Mouse (Mus musculus) hindbrain, embryonic 14.5 days (tissue): Measurements from ENCODE around the gene Gm26965. TPM values are rescaled to one million over a fixed set of nuclear protein-coding genes. Genes with fewer than 3 reads are reported as not detected.
"Not testable (repeated sequence)": the region's sequence is repeated elsewhere in the genome, so short reads cannot be mapped to it uniquely, and the experiment has no call there.

ENCODE experiments used
- ATAC-seq: fragments of 200-750 bp; cut with Nextera tagmentation; 2 replicates; pipeline ENCODE4 v1.8.0; 2017; ENCODE audit warnings: moderate number of reproducible peaks, mild to moderate bottlenecking, moderate TSS enrichment, moderate library complexity; ENCODE audit not compliant: low FRiP score
- DNase-seq: peaks from one replicate; pipeline ENCODE4 v3.0.0-alpha.2; 2015; ENCODE audit warnings: low spot score
- H3K27ac ChIP-seq: fragments of 300-500 bp; sonication (generic); 2 replicates; pipeline ENCODE4 v1.5.1; 2014; ENCODE audit warnings: mild to moderate bottlenecking, moderate library complexity
- H3K27me3 ChIP-seq: fragments of 300-500 bp; sonication (generic); 2 replicates; pipeline ENCODE4 v1.6.1; 2014; ENCODE audit warnings: mild to moderate bottlenecking, low read length, mixed read lengths; ENCODE audit not compliant: control insufficient read depth, insufficient read depth
- H3K36me3 ChIP-seq: fragments of 300-500 bp; sonication (generic); replicated peaks from 2 replicates; pipeline ENCODE4 v1.6.1; 2014; ENCODE audit not compliant: control insufficient read depth, insufficient read depth
- H3K4me1 ChIP-seq: fragments of 300-500 bp; sonication (generic); replicated peaks from 2 replicates; pipeline ENCODE4 v1.6.1; 2014; ENCODE audit warnings: antibody characterized with exemption, low read length, mixed read lengths; ENCODE audit not compliant: control insufficient read depth, insufficient read depth
- H3K4me2 ChIP-seq: fragments of 300-500 bp; sonication (generic); replicated peaks from 2 replicates; pipeline ENCODE4 v1.6.1; 2014; ENCODE audit warnings: mild to moderate bottlenecking, moderate library complexity
- H3K4me3 ChIP-seq: fragments of 300-500 bp; sonication (generic); replicated peaks from 2 replicates; pipeline ENCODE4 v1.5.1; 2014; ENCODE audit warnings: mild to moderate bottlenecking, low read length
- H3K9ac ChIP-seq: fragments of 300-500 bp; sonication (generic); 2 replicates; pipeline ENCODE4 v1.6.1; 2014
- H3K9me3 ChIP-seq: fragments of 300-500 bp; sonication (generic); 2 replicates; pipeline ENCODE4 v1.6.1; 2016; ENCODE audit warnings: low read length; ENCODE audit not compliant: control insufficient read depth
- WGBS: fragments of 180-500 bp; shearing (Covaris S2); extraction: QIAGEN DNeasy Blood & Tissue Kit; methylation state at CpG from one replicate; pipeline ENCODE4 v1.1.7; 2014; 5-methylcytosine and 5-hydroxymethylcytosine counted together
- polyA plus RNA-seq: library from polyadenylated mRNA; unstranded; fragments of >200 nt; fragmentation: Nextera tagmentation; extraction: Ambion mirVana; gene quantifications from 2 replicates; pipeline ENCODE4 v1.2.1, GENCODE M21; 2014

Gene Gm26965
- polyA plus RNA-seq, 1 experiment from 2014 or later, result not detected

- no peaks in the 10 kb centered on the region for H3K27me3 ChIP-seq
- peaks cover 8% of the 10 kb centered on the region; the same call in 1 of the 2 replicates for H3K4me1 ChIP-seq
- no peak overlapping the region for H3K27ac ChIP-seq
- no peak for ATAC-seq
- H3K36me3 ChIP-seq, result peaks cover 45% of the 10 kb centered on the region
- no peak overlapping the region for H3K4me2 ChIP-seq
- H3K4me3 ChIP-seq, result no peak overlapping the region
- WGBS, result 86% methylated on average over 1 of the region's 1 CpGs
- H3K9me3 ChIP-seq, result peaks cover 21% of the 10 kb centered on the region
- no peak overlapping the region for H3K9ac ChIP-seq
- no peak for DNase-seq
Observed at GRCm38 (mm10) chr13:67495631-67496030, 30.3 kb downstream of the Gm26965 start.

GRCm38 (mm10) chr13:67484424-67484811, 41.5 kb downstream of the Gm26965 start:
- H3K4me3 ChIP-seq, result peak overlapping the region; percentile 53
- WGBS, result 51% methylated on average over 8 of the region's 8 CpGs
- 0 out of 2 replicates have a peak, but pooled peaks cover 20% of the 10 kb centered on the region for H3K36me3 ChIP-seq
- no peaks in the 10 kb centered on the region for H3K27me3 ChIP-seq
- no peak for DNase-seq
- no peak overlapping the region for H3K27ac ChIP-seq
- peak; percentile 76 for ATAC-seq
- no peaks in the 10 kb centered on the region for H3K9me3 ChIP-seq
- H3K4me1 ChIP-seq, result peaks cover 5% of the 10 kb centered on the region; the same call in 1 of the 2 replicates
- peak overlapping the region; percentile 58 for H3K9ac ChIP-seq
- H3K4me2 ChIP-seq, result peak overlapping the region; percentile 66

- Histone ChIP-seq H3K27me3 (no peaks in the 10 kb centered on the region), H3K9ac (peak within 1 kb of the TSS; percentile 58), H3K4me1 (peaks cover 5% of the 10 kb centered on the region; the same call in 1 of the 2 replicates), H3K9me3 (no peaks in the 10 kb centered on the region), H3K4me3 (peak within 1 kb of the TSS; percentile 53), H3K36me3 (0 out of 2 replicates have a peak, but pooled peaks cover 15% of the 10 kb centered on the region), H3K27ac (no peak within 1 kb of the TSS), H3K4me2 (peak within 1 kb of the TSS; percentile 66)
- DNase-seq (peak; percentile 91), ATAC-seq (peak; percentile 96)
- WGBS, result 6% methylated on average over 20 of the region's 20 CpGs
Observed at GRCm38 (mm10) chr13:67483625-67484423, 42.1 kb downstream of the Gm26965 start, which contains the start of gene Zfp874b. Zfp874b (minus strand) TSS chr13:67484258.

- Histone ChIP-seq H3K9me3 (no peaks in the 10 kb centered on the region), H3K4me3 (no peak overlapping the region)
- ATAC-seq, result no peak
Observed at GRCm38 (mm10) chr13:67481528-67481927, 44.4 kb downstream of the Gm26965 start.

GRCm38 (mm10) chr13:67469274-67469673, 56.7 kb downstream of the Gm26965 start:
- no peak overlapping the region for H3K9ac ChIP-seq
- no peak for ATAC-seq
- 91% methylated on average over 3 of the region's 3 CpGs for WGBS
- no peak overlapping the region for H3K4me2 ChIP-seq
- no peak for DNase-seq
- H3K36me3 ChIP-seq, result peaks cover 16% of the 10 kb centered on the region
- no peak overlapping the region for H3K27ac ChIP-seq
- H3K4me3 ChIP-seq, result no peak overlapping the region
- H3K9me3 ChIP-seq, result no peaks in the 10 kb centered on the region
- no peaks in the 10 kb centered on the region for H3K4me1 ChIP-seq
- no peaks in the 10 kb centered on the region for H3K27me3 ChIP-seq

More at GRCm38 (mm10) chr13:67481528-67481927, 44.4 kb downstream of the Gm26965 start:
- no peak for DNase-seq
- no peak overlapping the region for H3K27ac ChIP-seq
- no peak overlapping the region for H3K9ac ChIP-seq
- no peaks in the 10 kb centered on the region for H3K36me3 ChIP-seq
- H3K27me3 ChIP-seq, result no peaks in the 10 kb centered on the region
- H3K4me2 ChIP-seq, result no peak overlapping the region
- H3K4me1 ChIP-seq, result peaks cover 5% of the 10 kb centered on the region; the same call in 1 of the 2 replicates
- 75% methylated on average over 4 of the region's 4 CpGs for WGBS

GRCm38 (mm10) chr13:67463506-67464185, 62.3 kb downstream of the Gm26965 start:
- not testable (repeated sequence) for H3K4me2 ChIP-seq, DNase-seq, H3K4me3 ChIP-seq, H3K4me1 ChIP-seq, H3K27ac ChIP-seq, H3K36me3 ChIP-seq, H3K9me3 ChIP-seq, H3K27me3 ChIP-seq, ATAC-seq, H3K9ac ChIP-seq
- WGBS, result 86% methylated on average over 2 of the region's 5 CpGs

- peak overlapping the region; percentile 77 for H3K4me2 ChIP-seq
- H3K36me3 ChIP-seq, result peaks cover 7% of the 10 kb centered on the region; the same call in 1 of the 2 replicates
- 2% methylated on average over 3 of the region's 3 CpGs for WGBS
- no peaks in the 10 kb centered on the region for H3K27me3 ChIP-seq
- peak overlapping the region; percentile 55 for H3K9ac ChIP-seq
- no peaks in the 10 kb centered on the region for H3K9me3 ChIP-seq
- ATAC-seq, result 0 out of 2 replicates have a peak, but pooled peaks have one; percentile 25
- H3K27ac ChIP-seq, result no peak overlapping the region
- peak overlapping the region; percentile 53 for H3K4me3 ChIP-seq
- no peaks in the 10 kb centered on the region; the same call in 1 of the 2 replicates for H3K4me1 ChIP-seq
- DNase-seq, result no peak
Observed at GRCm38 (mm10) chr13:67452021-67452309, 74.0 kb downstream of the Gm26965 start.

- H3K36me3 ChIP-seq, result peaks cover 7% of the 10 kb centered on the region; the same call in 1 of the 2 replicates
- peak; percentile 93 for DNase-seq
- WGBS, result 2% methylated on average over 20 of the region's 20 CpGs
- no peaks in the 10 kb centered on the region; the same call in 1 of the 2 replicates for H3K4me1 ChIP-seq
- peak; percentile 97 for ATAC-seq
- H3K9me3 ChIP-seq, result no peaks in the 10 kb centered on the region
- H3K27me3 ChIP-seq, result no peaks in the 10 kb centered on the region
- peak within 1 kb of the TSS; percentile 55 for H3K9ac ChIP-seq
- H3K4me2 ChIP-seq, result peak within 1 kb of the TSS; percentile 77
- H3K4me3 ChIP-seq, result peak within 1 kb of the TSS; percentile 53
- no peak within 1 kb of the TSS for H3K27ac ChIP-seq
Observed at GRCm38 (mm10) chr13:67451172-67452020, 74.6 kb downstream of the Gm26965 start, which contains the start of gene Zfp874a. Zfp874a (minus strand) TSS chr13:67451624.
